Mouse (Mus musculus) bone marrow macrophage, adult 2 months (primary cell): ENCODE data around the gene Mfsd5.

Source experiments
- CTCF ChIP-seq: IDR thresholded peaks from 2 replicates; pipeline ENCODE4 v1.5.1; 2012; ENCODE audit warnings: low read depth, mild to moderate bottlenecking, low read length, moderate library complexity
- POLR2A ChIP-seq: IDR thresholded peaks from 2 replicates; pipeline ENCODE4 v1.6.1; 2012; ENCODE audit warnings: mild to moderate bottlenecking, low read depth, low read length, borderline replicate concordance

GRCm38 (mm10) chr15:102315292-102315691 lies 36.0 kb downstream of the Mfsd5 start:
- no peak for TF ChIP-seq POLR2A
- TF ChIP-seq CTCF, result no peak
